Mouse (Mus musculus) kidney, adult 8-10 months (tissue): Measurements from ENCODE around the gene Nek4.
A peak's percentile ranks its signal among the peaks of the same experiment; 100 is the strongest.

Source experiments
- DNase-seq, 2 experiments: peaks; one replicate each; pipeline ENCODE4 v3.0.0; 2022

Nek4 gene

GRCm38 (mm10) chr14:30951154-30951825, at the start of gene Nek4:
TSS of gene Nek4 (plus strand) at chr14:30951377.
- DNase-seq = peak; percentile 97

GRCm38 (mm10) chr14:30902628-30903027, 48.5 kb upstream of the Nek4 start:
- no peak for DNase-seq

- DNase-seq = no peak
Observed at GRCm38 (mm10) chr14:30903036-30903435, 48.1 kb upstream of the Nek4 start.

GRCm38 (mm10) chr14:30904307-30904706, 46.9 kb upstream of the Nek4 start:
- DNase-seq = no peak

GRCm38 (mm10) chr14:30906001-30906400, 45.2 kb upstream of the Nek4 start:
- DNase-seq = no peak

GRCm38 (mm10) chr14:30907814-30908265, 43.3 kb upstream of the Nek4 start:
- DNase-seq = no peak

- DNase-seq = no peak
Observed at GRCm38 (mm10) chr14:30911141-30911540, 40.0 kb upstream of the Nek4 start.

GRCm38 (mm10) chr14:30912641-30913040, 38.5 kb upstream of the Nek4 start:
- DNase-seq = peak; percentile 36 to 64

- DNase-seq = peak; percentile 15 to 60
Observed at GRCm38 (mm10) chr14:30913404-30913803, 37.8 kb upstream of the Nek4 start.

GRCm38 (mm10) chr14:30916516-30916915, 34.7 kb upstream of the Nek4 start:
- DNase-seq = no peak

GRCm38 (mm10) chr14:30922053-30922670, 29.0 kb upstream of the Nek4 start:
- DNase-seq = no peak

GRCm38 (mm10) chr14:30923375-30924105, 27.6 kb upstream of the Nek4 start, which contains the start of gene Itih3:
TSS of gene Itih3 (minus strand) at chr14:30923760.
- no peak for DNase-seq

GRCm38 (mm10) chr14:30925492-30925891, 25.7 kb upstream of the Nek4 start:
- no peak for DNase-seq

- DNase-seq = no peak
Observed at GRCm38 (mm10) chr14:30930386-30930785, 20.8 kb upstream of the Nek4 start.

- no peak for DNase-seq
Observed at GRCm38 (mm10) chr14:30933351-30933750, 17.8 kb upstream of the Nek4 start.

GRCm38 (mm10) chr14:30942254-30942653, 8.9 kb upstream of the Nek4 start:
- DNase-seq = no peak

- peak; percentile 23 to 38 for DNase-seq
Observed at GRCm38 (mm10) chr14:30943038-30943437, 8.1 kb upstream of the Nek4 start, which contains the start of gene Itih1. TSS of gene Itih1 (minus strand) at chr14:30943289.

GRCm38 (mm10) chr14:30943860-30944674, 7.1 kb upstream of the Nek4 start:
- peak; percentile 22 to 68 for DNase-seq

- DNase-seq = no peak
Observed at GRCm38 (mm10) chr14:30944745-30945144, 6.4 kb upstream of the Nek4 start.

- DNase-seq = no peak
Observed at GRCm38 (mm10) chr14:30949986-30950385, 1.2 kb upstream of the Nek4 start.

- DNase-seq = no peak
Observed at GRCm38 (mm10) chr14:30958517-30958916, 7.3 kb downstream of the Nek4 start.

GRCm38 (mm10) chr14:30959031-30959430, 7.9 kb downstream of the Nek4 start:
- no peak for DNase-seq

- DNase-seq = peak; percentile 37 to 43
Observed at GRCm38 (mm10) chr14:30960366-30960765, 9.2 kb downstream of the Nek4 start.
